Mouse (Mus musculus): ENCODE results near the gene Vav3.

Vav3 gene

DNA sequence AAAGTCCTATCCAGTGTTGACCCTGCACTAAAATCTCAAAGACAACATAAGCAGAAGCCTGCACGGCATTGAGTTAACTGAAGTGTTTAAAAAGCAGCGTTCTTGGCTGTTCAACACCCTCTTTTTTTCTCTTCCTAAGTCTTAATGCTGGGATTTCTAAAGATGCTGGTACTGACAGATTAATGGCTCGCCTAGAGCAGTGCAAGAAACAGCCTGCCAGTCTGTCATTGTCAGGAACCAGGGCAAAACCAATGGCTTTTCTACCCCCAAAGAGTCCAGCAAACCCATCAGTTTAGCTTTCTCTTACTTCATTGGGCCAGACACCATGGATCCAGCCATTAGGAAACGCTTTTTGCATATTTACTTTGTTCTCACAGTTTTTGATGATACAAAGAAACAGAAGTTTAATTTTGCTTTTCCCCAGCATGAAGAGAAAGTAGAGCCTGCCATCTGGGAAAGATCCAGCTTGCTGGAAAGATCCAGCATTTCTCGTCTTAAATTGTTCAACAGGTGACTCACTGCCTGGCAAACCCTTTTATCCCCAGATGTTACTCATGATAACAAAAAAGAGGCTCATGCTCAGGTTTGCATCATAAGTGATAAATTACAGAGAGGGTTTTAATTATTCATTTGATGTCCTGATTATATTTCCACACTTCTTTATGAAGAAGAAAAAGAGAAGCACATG is 343.3 kb downstream of the Vav3 start:
- in situ Hi-C loops (cut with MseI, MboI) = no loop called here

DNA sequence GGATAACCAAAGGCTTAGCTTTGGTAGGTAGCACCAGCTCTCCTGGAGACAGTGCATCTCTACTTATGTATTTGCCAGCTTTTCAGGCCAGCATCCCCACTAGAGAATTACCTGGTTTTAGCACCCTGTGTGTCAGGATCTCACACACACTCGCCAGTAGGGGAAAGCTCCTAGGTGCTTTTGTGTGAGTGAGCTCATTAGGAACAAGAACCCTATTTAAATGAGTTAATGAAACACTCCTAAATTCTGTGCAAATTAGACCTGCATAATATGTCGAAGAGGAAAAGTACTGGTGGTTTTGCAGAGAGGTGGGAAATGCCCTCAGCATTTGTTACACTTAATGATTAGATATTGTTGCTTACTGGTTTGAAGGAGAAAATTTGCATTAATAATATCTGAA is 350.1 kb downstream of the Vav3 start:
- in situ Hi-C loops (cut with MseI, MboI) = no loop called here

DNA sequence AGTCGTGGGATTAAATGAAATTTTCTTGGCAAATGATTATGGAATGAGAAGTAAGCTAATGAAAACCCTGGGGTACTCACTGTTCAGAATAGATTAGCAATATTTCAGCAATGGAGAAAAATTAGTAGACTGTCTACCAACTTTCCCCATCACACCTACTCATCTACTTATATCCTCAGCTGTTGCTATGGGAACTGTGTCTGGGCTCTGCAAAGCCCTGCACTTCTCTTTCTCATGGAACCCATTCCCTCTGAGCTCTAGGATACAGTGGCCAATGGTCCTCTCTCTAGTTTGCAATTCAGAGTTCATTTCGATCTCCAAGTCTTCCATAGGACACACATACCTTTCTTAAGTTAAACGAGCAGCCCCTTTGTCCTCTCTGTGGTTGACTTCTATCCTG is 352.2 kb downstream of the Vav3 start:
- in situ Hi-C loops (cut with MseI, MboI) = no loop called here

DNA sequence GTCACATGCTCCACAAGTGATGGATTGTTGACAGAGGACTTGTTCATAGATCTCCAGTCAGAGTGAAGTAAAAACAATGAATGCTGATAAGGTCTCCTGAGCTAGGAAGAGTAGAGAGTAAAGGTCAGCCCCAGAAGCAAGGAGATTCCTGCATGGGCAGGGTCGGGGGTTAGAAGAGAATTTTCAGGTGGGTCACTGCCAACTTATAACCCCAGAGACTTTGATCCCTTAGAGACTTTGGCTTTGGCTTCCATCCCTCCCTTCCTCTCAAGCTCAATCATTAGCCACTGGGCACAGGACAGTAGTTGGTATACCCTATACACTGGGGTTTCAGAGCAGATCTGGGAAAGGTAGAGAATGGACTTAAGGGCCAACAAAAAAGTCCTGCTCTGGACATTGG is 360.8 kb downstream of the Vav3 start:
- in situ Hi-C loops (cut with MseI, MboI) = no loop called here

DNA sequence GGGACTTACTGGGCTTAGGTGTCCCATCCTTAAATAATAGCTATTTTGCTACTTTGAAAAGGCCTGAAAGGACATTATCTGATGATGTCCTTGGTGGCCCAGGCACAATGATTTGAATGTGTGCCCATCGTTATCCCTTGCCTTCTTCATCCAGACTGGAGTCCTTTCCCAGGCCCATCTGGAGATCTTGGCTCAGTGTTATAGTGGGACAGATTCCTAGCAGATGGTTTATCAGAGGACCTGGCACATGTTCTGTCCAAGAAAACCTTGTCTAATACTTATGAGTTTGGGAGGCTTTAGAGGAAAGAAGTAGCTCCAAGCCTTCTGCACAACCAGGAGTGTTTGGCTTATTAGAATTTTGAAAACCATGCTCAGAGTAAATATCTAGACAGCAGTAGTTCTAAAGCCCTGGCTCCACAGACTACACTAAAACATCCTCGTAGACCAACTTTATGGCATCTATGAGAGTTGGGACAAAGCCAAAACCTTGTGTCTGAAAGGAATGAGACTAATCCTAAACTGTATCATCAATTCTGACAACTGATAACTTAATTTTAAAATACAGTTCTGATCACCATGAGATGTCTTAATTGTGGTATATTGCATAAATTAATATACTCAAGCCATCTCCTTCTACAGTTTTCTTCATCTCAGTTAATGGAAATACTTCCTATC is 367.5 kb downstream of the Vav3 start:
- in situ Hi-C loops (cut with MseI, MboI) = no loop called here

DNA sequence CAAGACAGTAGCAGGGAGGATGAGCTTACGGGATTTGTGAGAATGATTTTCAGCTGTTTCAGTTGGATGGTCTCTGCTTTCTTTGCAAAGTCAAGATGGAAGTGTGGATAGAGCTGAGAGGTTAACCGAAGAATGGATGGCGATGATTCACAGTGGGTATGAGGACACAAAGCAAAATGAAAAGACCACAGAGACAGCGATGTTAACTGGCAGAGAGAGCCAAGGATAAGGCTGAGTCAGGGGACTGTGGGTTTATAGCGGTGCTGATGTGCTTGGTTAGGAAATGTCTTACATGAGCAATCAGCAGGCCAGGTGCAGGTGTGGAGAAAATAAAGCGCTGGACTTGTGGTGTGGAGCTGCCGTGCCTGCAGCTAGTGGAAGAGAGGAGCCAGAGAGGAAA is 371.3 kb downstream of the Vav3 start:
- in situ Hi-C loops (cut with MseI, MboI) = no loop called here

DNA sequence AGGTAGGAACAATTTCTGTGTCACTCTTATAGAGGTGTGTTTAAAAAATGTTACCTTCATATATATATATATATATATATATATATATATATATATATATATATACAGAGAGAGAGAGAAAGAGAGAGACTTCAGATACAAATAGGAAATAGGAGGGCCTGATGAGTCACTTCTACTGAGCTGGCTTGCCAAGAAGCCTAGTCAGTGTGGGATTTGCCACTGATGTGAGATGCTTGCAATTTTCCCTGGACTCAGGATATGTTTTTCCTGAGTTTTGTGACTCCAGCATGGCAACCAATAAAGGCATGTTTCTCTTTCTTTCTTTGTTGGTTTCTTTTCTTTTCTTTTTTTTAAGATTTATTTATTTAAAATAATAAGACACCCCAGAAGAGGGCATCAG is 374.0 kb downstream of the Vav3 start:
- in situ Hi-C loops (cut with MseI, MboI) = no loop called here

DNA sequence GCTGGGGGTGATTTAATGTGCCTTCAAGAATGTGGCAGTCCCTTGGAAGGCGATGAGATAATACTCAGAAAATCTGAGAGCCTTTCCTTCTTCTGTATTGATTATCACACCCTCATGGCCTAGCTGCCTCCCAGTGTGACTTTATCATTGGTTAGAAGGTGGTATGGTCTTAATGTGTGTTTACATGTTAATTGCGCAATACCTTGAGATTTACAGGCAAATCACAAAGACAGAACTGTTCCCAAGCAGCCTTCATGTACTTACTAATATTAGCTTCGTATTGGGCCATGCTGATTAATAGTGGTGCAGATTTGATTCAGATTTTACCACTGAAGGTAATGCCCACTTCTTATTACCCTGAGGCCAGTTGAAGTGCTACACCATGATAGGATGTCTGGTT is 381.3 kb downstream of the Vav3 start:
- in situ Hi-C loops (cut with MseI, MboI) = no loop called here

DNA sequence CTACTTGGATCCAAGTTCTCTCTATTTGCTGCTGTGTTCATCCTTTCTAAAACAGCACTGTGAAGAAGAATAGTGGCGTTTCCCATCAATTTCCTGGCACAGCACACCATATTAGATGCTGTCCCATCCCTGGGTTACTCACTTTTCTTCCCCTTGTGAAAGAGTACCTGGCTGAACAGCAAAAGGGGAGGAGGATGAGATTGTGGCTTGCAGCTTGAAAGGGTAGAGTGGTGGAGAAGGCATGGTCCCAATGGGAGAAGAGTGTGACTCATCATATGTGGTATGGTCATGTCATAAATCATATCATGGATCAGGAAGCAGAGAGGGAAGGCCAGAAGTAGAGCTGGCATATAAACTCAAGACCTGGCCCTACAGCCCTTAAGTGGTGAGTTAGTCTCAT is 386.3 kb downstream of the Vav3 start:
- in situ Hi-C loops (cut with MseI, MboI) = no loop called here

DNA sequence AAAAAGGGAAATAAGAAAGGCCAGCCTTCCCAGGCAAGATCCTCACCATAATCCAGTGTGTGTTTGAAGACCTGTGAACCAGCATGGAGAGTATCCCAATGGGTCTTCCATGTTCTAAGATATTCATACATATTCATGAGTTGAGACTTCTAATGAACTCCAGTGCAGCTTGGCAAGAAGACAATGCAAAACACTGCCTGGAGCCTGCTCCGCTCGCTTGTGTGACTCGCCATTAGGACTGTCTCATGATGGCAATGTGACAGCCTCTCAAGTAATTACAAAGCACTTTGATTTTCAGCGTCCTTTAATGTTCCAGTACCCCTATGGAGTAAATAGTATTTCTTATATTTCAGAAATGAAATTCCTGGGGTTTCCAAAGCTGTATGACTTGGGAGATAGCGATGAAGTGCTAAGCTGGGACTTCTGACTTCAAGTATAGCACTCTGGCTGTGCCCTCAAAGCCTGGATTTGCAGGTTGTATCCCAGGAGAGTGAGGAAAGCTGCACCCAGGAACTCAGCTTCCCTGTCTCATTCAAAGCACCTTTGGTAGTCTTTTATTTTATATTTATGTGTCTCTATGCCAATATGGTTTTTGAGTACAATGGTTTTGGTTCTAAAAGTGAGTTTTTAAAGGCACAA is 391.3 kb downstream of the Vav3 start:
- in situ Hi-C loops (cut with MseI, MboI) = no loop called here

DNA sequence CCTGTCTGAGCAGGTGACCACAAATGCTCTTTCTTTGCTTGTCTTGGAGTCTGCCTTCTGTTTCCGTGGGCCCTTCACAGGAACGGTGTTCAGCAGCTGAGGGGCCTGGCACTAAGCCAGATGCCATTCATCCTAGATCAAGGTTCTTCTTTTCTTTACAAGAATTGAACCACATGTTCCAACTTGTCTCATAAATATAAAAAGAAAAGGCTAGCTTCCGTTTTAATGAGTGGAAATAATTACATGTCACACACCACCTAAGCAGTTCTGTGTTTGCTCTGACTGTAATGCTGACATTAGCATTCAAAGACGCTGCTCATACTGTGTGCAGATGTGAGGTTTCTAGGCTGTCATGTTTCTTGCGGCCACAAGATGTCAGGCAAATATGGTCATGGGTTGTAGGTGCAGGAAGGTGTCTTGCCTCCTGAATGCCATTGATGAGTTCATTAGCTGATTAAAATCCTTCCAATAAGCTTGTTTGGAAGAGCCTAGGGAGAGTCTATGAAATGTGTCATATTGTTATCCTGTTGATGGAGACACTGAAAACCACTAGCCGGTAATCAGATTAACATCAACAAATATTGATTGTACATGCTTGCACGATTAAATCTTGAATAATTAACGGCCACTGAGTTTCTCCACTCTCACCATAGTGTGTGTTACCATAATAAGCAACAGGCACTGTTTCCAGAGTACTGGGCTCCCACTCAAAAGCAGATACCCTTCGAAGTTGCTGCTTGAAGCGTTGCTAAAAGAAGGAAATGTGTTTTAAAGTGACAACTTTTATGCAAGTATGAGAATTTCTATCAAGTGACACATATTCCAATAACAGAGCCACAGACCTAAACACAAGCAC is 392.1 kb downstream of the Vav3 start:
- in situ Hi-C loops (cut with MseI, MboI) = no loop called here
